Mouse (Mus musculus) embryo, embryonic 10.5 days (tissue): ENCODE data around the gene Nkd1.

Source experiments
- DNase-seq: peaks from one replicate; pipeline ENCODE4 v3.0.0-alpha.2; 2015; ENCODE audit warnings: low spot score

The Nkd1 gene

DNA sequence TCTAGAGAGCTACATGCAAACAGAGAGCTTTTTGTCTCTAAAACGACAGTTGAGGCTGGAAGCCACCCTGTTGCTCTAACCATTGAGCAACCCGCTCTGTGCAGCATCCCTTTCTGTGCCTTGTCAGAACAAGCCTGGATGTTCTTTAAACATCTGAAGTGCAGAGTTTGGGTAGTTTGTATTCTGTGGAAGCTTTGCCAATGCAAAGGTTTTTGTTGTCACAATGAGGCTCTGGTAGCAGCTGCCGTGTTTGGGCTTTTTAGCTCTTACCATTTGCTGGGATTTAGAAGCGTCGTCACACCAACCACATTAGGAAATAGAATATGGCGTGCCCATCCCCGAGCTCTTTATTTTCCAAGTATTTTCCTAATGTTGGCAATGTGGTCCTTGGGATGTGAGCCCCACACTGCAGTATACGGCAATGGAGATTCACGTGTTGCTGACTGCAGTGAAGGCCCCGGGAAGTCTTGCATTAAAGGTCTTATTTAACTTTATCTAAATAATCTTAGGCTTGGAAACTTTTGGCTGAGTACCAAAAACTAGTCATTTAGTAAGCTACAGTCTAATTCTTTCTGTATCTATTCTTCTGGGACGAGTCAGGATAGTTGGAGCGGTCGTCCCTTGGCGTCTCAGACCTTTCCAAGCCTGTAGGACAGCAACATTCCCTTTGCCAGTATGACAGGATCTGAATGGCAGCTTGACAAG is 51.9 kb downstream of the Nkd1 start:
- no peak for DNase-seq

- no peak for DNase-seq
These were observed 53.8 kb downstream of the Nkd1 start for GRCm38 (mm10) chr8:88574975-88575374.

GRCm38 (mm10) chr8:88576351-88577142 is 55.4 kb downstream of the Nkd1 start:
- no peak for DNase-seq

DNA sequence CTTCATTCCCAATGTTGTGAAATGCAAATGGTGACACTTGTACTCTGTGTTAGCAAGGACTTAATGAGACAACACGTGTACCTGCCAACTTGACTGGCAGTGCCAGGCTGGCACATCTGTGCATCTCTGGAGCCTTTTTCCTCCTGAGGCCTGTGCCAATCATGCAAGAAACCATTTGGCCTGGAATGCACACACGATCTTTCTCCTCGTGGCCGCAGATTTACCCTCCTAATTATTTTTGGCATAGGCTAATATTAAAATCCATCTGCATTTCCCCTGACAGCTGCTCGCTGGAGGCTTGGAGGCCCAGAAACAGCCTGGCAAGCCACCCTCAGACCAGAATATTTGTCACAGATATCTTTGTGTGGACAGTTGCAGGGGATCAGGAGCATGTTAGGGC is 56.5 kb downstream of the Nkd1 start:
- DNase-seq = no peak

- DNase-seq = peak; percentile 9
These were observed 57.4 kb downstream of the Nkd1 start for GRCm38 (mm10) chr8:88578413-88579175.

GRCm38 (mm10) chr8:88579246-88579645 is 58.1 kb downstream of the Nkd1 start:
- no peak for DNase-seq

DNA sequence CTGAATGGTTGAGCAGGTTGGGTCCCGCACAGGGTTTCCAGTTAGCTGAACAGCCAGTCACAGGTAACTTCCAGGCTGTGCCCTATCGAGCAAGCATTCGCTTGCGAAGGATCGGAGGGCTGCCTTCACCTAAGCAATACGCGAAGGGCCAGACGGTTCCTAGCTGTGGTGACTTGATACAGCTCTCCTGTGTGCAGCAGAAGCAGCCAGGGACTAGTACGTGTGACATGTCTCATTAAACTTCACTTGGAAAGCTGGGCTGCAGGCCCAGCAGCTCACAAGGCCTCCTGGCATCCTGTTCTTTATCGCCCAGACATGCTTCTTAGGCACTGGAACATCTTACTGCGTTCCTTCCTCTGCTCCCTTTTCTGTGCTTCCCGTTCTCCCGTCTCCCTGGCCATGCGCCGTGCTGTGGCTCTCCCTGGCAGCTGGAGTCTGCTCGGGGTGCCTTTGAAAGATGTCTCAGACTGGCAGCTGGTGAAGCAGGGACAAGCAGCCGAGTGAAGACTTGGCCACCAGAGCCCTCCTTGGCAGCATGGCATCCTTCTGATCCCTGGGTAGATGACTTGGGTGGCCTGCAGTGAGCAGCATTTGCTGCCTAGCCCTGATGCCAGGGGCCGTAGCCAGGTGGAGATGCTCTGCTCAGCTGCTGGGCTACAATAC is 58.6 kb downstream of the Nkd1 start:
- no peak for DNase-seq

- DNase-seq = no peak
These were observed 59.6 kb downstream of the Nkd1 start for GRCm38 (mm10) chr8:88580785-88581184.

DNA sequence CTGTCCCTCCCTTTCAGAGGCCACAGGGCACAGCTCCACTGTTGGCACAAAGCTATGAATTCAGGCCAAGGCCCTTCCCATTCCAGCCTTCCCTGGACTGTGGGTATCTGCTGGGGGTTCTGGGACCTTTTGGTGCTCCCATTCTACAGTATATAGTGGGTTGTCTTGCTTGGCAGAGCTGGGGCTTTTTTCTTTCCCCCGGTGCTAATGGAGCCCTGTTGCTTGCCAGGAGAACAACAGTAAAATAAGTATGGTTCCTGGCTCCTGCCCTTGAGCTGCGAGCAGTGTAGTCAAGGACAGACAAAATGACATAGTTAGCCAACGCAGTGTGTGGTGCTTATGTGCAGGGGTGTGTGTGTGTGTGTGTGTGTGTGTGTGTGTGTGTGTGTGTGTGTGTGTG is 62.7 kb downstream of the Nkd1 start:
- DNase-seq = no peak

GRCm38 (mm10) chr8:88588205-88588889 is 67.2 kb downstream of the Nkd1 start:
- no peak for DNase-seq

- DNase-seq = no peak
These were observed 69.1 kb downstream of the Nkd1 start for GRCm38 (mm10) chr8:88590226-88590625.

GRCm38 (mm10) chr8:88593947-88594346 is 72.8 kb downstream of the Nkd1 start:
- no peak for DNase-seq

GRCm38 (mm10) chr8:88596042-88596441 is 74.9 kb downstream of the Nkd1 start:
- no peak for DNase-seq

- no peak for DNase-seq
These were observed 77.4 kb downstream of the Nkd1 start for GRCm38 (mm10) chr8:88598578-88598977.

DNA sequence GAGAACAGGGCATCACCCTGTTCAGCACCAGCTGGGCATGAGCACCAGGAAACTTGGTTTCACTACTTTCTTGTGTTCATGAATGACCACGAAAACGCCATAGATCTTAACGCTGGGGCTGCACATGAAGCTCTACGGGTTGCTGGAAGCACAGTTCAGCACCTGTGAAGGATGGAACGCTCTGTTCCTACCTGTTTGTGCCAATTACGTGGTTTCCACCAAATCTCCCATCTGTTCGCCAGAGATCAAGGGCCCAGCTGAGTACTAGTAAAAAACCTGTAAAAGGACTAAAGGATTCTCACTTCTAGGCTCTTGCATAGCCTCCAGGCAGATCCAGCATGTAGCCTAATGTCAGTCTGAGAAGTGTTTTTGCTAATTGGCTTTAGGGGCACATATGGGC is 78.3 kb downstream of the Nkd1 start:
- DNase-seq = no peak

GRCm38 (mm10) chr8:88603446-88603989 is 82.4 kb downstream of the Nkd1 start:
- peak; percentile 51 for DNase-seq

DNA sequence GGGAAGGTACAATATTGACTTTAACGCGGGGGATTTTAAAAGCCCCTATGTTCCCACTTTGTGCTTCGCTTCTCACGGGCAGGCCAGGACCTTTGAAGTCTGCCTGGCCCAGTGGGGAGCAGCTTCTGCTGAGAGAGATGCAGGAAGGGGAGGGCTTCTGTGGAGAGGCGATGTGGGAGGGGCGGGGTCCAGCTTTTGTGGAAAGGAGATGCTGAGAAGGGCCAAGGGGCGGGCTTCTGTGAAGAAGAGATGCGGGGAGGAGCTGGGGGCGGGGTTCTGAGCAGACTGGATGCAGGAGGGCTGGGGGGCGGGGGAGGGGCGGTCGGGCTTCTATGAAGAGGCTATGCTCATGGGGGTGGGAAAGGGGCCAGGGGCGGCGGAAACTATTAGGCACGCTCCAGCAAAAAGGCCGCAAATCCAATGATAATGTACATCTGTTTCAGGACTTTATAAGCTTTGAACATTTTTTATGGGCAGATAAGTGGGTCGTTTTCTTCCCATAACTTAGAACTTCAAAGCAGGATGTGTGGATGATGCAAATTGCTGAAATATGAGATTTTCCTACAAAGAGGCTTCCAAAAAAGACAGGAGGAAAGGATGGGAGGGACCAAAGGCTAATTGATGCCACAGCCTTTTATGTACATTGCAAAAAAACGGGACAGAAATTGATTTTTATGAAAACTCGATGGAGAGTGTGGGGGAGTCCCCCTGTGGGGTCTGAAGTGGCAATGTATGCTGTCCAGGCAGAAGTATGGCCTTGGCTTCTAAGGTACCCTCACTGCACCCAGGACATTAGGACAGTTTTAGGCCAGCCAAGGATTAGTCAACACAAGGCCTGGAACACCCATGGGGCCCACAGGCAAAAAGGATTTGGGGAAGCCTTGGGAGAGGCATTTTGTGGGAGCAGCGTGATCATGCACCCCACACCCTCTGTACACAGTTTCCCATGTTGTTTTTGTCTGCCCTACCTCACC is 83.2 kb downstream of the Nkd1 start:
- DNase-seq = peak; percentile 98

- DNase-seq = peak; percentile 57
These were observed 84.3 kb downstream of the Nkd1 start for GRCm38 (mm10) chr8:88605361-88606040.

DNA sequence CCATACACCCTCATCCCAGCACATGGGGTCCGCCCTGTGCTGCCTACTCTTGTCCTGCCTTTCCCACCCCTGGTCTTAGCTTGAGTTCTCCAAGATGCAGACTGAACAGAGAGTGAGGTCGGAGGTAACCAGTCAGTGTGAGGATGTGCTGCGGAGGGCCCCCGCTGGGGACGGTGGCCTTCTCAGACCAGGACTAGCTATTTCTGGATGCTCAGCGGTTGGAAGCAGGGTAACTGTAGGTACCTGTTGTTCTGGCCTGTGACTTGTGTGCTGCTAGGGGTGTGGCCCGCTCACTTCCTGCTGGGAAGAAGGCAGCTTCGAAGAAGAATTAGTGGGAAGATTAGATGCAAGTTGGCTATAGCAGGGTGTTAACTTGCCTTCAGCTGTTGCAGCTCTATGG is 87.9 kb downstream of the Nkd1 start:
- no peak for DNase-seq

- no peak for DNase-seq
These were observed 89.1 kb downstream of the Nkd1 start for GRCm38 (mm10) chr8:88610271-88610670.
